Mouse (Mus musculus): ENCODE data around the gene Pip5k1c. TPM values are rescaled to one million over a fixed set of nuclear protein-coding genes. Genes with fewer than 3 reads are reported as not detected.
A peak's percentile ranks its signal among the peaks of the same experiment; 100 is the strongest.

The Pip5k1c gene
- total RNA-seq, 2 experiments from 2014 or later: 20.3 to 20.6 TPM

DNA sequence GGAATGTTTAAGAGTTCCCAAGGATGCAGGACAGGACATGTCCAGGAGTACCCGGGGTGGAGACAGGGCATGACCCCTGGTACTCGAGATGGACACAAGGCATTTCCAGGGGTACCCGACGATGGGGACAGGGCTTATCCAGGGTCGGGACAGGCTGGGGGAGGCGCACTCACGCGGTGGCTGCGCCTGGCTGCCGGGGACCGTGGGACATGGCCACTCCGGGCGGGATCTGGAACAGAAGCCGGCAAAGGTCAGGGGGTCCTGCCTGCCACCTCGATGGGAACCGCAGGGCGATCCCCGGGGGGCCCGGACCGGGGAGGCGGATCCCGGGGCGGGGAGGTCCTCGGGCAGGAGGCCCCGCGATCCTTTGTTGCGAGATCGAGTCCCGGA, 57.2 kb downstream of the Pip5k1c start:
- DNase-seq: no peak

DNA sequence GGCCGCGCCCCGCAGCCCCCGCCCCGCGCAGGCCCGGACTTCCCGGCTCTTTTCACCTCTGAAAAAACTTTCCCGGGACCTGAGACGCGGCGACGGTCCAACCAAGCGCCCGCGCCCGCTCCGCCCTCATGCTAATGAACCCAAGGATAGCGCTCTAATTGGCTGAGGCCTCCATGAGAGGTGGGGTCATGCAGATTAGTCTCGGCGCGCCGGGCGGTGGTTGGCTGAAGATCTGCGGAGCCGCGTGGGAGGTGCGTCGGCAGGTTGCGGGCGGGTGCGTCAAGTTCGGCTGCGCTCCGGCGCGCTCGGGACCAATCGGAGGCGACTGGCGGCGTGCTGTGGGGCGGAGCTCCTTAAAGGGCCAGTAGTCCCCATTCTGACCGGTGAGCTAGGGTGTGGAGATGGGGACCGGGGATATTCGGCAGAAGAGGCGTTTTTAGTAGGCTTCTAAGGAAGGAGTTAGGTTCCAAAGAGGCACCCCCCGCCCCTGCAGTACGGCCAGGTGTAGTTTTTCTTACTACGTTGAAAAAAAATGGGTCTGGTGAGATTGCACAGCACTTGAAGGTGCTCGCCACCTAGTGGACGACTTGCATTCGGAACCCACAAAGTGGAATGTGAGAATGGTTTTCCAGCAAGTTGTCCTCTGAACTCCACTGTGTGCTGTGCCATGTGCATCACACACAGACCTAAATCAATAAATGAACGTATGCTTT, 57.7 kb downstream of the Pip5k1c start, which contains the start of gene Hmg20b:
TSS of gene Hmg20b (minus strand) at position 130 of the 713 bp plus-strand sequence.
- peak; percentile 99 for DNase-seq

DNA sequence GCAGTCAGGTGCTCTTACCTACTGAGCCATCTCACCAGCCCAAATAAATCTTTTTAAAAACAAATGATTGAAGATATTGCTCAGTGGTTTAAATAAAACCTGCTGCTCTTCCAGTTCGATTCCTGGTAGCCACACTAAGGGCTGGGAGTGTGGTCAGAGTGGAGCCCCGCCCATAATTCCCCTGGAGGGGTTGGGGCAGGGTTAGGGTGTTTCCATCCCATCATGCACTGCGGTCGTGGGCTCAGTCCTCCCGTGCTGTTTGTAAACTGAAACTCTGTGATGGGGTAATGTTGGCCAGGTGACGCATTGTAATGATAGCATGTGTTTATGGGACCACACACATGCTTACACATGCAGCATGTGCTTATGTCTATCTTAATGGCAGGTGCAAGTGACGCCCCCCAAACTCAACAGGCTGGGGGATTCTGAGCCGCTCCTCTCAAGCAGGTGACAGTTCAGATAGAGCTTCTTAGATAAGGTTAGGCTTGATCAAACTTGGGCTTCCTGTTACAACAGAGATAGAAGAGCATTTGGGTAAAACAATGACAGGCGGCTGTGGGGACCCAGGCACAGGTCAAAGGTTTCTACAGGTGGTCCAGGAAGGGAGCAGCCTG, 59.0 kb downstream of the Pip5k1c start:
- DNase-seq: no peak

DNA sequence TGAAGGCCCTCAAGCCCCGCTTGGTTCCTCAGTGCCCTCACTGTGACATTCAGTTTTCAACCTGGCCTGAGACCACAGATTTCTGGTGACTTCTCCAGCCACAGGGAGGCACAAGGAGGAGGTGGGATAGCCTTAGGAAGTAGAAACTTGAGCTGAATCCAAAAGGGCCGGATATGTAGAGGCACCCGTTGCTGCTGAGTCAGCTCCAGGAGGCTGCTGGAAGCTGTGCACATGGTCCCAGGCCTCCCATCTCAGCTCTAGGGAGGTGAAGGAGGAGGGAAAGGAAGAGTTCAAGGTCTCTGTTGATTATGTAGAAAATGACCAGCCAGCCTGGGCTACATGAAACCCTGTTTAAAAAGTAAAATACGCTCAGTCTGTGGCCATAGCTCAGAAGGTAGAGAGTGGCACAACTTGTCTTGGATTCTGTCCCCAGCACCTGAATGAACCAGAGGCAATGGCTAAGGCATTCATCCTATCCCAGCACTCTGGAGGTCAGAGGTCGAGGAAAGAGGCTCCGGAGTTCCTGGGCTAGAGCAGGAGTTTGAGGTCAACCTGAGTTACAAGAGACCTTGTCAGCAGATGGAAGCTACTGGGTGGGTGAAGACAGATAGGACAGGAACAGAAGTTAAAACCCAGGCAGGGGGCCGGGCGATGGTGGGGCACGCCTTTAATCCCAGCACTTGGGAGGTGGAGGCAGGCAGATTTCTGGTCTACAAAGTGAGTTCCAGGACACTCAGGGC, 62.1 kb downstream of the Pip5k1c start:
- DNase-seq: no peak

DNA sequence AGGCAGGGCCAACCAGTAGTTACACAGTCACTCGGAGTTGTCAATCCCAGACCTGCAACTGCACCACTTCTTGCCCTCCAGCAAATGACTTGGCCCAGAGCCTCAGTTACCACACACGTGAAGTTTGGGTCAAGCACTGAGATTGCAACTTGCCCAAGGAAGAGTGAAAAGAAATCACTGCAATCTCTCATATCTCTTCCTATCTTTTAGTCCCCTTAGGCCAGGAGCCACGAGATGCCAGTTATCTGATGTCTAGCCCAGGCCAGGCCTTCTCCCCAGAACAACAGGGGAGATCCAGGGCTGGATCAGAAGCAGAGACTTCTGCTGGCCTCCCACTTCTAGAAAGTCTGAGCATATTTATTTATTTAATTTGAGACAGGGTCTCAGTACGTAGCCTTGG, 62.8 kb downstream of the Pip5k1c start:
- DNase-seq: no peak

DNA sequence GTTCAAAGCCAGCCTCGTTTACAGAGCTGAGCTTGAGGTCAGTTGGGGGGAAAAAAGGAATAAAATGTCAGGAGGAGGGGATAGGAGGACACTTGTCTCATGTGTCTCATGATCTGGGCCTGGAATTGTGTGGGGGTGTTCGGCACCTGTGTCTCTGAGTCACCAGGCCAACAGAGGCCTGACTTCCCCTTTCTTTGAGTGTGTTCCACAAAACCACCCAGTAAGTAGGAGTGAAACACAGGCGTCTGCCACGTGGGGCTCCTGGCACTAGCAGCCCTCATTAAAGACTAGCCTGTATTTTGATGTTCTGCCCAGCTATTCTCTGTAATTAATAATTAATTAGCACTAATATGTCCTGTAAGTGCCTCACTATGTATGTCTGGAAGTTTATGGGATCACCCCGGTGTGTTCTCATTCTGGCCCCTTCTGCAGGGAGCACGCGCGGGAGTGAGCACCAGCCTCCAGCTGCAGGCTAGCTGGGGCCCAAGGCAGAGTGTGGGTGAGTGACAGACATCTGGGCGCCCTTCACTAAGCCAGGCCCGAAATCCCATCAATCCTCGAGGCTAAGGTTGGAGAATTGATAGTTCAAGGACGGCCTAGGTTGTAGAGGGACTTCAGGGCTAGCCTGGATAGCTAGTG, 63.7 kb downstream of the Pip5k1c start:
- no peak for DNase-seq

DNA sequence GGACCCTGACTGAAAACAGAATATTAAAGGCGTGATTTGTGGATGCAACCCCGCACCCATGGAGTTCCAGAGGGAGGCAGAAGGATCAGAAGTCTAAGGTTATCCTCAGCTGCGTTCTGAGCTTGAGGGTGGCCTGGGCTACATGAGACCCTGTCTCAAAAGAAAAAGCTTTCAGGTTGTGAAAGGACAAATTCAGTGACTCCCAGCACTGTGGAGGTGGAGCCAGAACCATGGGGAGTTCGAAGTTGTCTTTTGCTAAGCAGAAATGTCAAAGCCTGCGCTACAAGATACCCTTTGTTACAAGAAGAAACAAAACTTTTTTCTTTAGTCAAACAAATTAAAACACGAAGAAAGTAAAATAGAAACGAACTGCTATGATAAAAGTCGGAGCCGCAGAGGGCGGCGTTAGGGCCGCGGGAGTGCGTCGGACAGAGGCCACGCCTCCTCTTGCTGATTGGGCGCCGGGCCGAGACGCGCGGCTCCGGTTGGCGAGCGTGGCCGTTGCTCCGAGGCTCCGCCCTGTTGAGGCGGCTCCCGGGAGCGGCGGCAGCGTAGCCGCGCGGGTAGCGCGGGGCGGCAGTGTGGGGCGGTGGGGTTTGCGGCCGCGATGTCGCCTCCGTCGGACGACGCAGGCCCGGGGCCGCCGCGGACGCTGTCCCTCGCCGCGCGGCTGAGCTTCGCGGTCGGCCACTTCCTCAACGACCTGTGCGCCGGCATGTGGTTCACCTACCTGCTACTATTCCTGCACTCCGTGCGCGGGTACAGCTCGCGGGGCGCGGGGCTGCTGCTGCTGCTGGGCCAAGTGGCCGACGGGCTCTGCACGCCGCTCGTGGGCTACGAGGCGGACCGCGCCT, 64.5 kb downstream of the Pip5k1c start, which contains the start of gene Mfsd12:
TSS of gene Mfsd12 (plus strand) at position 501 of the 854 bp plus-strand sequence.
- DNase-seq: peak; percentile 90

DNA sequence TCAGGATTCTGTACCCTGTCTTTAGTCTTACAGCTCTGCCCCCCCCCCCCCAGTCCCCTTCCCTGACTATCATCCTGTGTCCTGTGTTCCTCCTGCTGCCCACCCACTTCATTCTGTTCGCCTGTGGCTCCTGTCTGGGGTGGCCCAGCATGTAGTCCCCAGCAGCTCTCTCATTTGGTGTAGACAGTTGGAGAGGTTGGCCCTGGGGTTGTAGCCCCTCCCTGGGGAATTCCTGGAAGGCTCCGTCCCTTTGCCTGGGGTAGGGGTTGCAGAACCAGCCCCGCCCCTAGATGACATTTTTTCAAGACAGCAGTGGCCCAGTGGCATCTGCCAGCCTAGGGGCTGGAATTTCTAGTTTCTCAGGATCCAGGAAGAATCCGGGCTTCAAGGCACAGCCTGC, 65.4 kb downstream of the Pip5k1c start:
- DNase-seq: no peak

DNA sequence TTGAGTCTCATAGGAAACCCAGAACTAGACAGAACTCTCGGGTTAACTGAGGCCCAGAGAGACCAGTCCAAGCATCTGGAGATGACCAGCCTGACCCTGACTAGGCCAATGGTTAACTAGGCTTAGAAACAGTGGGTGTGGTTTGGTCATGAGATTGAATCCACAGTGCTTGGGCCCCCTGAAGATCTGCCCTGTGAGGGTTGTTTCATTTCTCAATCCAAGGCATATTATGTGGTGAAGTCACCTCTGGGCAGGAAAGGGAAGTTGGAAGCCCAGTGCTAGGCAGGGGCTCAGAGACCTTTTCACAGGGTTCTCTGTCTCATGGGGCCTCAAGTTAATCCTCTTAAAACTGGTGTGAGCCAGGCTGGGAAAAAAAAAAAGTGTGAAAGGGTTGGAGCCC, 66.1 kb downstream of the Pip5k1c start:
- no peak for DNase-seq

DNA sequence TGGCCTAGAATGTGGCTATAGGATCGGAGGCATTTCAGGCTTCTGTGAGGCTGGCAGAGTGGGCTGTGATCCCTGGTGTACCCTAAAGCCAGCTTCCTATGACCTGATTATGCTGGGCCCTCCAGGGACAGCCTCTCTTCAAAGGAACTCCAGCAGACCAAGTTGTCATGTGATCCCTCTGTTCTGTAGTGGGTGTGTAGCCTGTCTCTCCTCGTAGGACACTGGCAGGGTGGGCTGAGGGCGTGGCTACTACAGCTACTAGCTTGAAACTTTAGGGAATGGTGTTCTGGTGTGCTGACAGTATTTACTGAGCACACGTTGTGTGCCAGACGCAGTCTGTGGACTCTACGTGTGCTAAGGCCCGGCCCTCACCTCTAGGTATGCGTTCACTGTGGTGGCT, 68.0 kb downstream of the Pip5k1c start:
- no peak for DNase-seq

DNA sequence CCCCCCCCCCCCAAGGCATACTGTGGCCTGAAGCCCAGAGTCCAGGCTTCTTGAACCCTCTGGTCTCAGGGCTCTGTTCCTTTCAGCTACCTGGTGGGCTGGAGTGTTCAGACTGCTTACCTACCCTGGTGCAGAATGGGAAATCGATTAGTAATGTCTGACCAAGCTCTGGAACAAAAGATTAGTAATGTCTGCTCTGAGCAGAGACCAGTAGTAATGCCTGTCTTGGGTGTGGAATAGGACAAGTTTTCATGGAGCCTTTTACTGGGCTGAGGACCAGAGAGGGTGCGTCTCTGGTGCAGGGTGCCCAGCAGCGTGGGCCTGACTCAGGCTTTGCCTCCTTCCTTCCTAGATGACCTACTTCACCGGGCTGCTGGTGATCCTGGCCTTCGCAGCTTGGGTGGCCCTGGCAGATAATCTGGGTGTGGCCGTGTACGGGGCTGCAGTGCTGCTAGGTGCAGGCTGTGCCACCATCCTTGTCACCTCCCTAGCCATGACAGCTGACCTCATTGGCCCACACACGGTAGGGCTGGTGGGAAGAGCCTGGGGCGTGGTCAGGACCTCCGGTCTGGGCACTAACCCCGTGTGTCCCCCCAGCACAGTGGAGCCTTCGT, 69.7 kb downstream of the Pip5k1c start:
- DNase-seq: no peak

DNA sequence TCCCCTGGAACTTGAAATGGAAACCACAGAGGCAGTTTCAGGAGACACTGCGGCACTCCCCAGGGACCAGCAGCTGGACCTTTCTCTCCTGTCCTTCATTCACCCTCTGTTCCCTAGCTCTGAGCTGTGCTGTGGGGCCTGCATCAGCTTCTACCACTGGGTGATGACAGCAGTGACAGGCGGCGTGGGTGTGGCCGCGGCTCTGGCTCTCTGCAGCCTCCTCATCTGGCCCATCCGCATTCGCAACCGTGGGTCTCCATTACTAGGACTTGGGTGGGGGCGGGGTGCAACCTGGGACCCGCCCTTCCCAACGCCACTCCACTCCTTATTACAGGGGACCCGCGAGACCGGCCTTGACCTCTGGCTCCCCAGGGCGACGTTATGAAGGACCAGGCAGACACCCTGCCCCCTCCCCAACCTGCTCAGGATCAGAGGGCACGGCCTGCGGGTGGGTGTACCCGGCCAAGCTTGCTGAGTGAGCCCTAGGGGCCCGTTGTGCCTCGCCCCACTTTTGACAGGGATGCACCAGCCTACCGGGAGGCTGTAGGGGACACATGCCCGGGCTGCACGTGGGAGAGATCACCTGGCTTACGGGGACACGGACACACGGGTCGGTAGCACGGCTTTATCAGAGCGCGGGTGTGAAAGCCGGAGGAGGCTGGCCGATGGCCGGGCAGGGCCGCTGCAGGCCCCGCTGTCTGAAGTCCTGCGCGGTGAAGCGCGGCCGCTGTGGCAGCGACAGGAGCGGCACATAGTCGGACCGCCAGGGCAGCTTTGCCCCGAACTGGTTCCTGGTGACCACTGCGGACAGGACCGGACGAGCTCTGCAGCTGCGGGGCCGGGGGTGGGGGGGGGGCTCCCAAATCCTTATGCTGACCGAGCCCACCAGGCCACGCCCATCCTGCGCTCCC, 70.9 kb downstream of the Pip5k1c start:
- DNase-seq: no peak

DNA sequence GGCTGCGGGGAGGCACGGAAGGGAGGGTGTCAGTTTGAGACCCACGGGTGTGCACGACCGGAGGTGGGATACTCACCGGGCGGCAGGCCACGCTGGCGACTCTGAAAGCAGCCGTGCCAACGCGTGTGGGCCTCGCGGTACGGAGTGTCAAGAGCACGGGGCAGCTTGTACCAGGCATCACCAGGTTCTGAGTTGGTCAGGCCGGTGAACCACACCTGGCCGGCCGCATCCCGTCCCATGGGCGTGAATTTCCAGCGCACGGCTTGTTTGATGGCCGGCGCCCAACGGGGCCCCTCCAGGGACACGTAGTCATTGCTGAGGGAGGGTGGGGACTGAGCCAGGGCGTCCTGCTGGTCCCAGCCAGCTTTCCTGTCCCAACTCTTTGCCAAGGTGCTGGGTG, 71.9 kb downstream of the Pip5k1c start:
- no peak for DNase-seq

DNA sequence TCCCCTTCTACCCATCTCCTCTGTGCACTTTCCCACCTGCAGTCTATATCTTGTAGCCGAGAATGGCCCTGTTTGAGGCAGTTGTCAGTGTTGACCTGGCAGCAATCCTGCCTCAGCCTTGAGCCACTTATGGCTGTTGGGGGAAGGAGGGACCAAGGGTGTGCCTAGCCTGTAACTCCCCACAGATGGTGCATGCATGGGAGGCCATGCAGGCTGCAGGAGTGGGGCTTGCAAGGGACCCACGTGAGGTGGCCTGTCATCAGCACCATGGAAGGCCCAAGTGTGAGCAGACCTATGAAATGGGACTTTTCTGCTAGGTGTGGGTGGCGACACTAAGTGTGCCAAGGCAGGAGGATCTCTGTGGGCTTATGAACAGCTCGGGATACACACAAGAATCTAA, 72.3 kb downstream of the Pip5k1c start:
- DNase-seq: no peak

DNA sequence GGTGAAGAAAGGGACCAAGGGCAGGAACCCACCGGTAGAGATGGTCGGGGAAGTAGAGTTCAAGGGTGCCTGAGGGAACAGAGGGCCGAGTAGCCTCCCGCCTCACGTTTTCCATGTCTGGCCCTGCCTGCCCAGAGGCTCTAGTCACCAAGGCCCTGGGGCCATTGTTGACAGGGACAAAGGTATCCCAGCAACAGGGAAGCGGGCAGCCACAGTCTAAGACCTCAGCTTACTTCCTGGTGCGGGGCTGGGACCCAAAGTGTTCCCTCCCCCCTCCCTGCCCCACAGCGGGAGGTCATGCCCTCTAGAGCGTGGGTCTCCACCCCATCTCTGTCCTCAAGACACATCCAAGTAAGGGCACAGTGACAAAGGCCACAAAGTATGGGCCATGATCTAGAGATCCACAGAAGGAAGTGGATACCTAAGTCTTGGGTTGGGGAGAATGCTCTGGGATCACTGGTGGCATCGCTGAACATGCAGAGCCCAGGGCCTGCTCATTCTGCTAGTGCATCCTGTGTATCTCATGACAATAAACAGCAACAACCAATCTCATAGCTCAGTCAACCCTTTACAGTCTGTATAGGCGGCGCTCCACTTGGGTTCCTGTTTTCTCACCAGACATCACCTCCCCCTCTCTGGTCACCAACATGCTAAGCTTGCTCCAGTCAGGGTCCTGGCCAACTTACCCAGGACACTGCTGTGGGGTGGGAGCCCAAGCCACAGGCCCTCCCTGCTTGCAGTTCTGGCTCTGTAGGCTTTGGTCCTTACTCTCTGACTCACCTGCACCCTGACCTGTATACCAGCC, 73.1 kb downstream of the Pip5k1c start, which contains the start of gene 4930404N11Rik:
TSS of gene 4930404N11Rik (minus strand) at position 145 of the 805 bp plus-strand sequence.
- DNase-seq: no peak

DNA sequence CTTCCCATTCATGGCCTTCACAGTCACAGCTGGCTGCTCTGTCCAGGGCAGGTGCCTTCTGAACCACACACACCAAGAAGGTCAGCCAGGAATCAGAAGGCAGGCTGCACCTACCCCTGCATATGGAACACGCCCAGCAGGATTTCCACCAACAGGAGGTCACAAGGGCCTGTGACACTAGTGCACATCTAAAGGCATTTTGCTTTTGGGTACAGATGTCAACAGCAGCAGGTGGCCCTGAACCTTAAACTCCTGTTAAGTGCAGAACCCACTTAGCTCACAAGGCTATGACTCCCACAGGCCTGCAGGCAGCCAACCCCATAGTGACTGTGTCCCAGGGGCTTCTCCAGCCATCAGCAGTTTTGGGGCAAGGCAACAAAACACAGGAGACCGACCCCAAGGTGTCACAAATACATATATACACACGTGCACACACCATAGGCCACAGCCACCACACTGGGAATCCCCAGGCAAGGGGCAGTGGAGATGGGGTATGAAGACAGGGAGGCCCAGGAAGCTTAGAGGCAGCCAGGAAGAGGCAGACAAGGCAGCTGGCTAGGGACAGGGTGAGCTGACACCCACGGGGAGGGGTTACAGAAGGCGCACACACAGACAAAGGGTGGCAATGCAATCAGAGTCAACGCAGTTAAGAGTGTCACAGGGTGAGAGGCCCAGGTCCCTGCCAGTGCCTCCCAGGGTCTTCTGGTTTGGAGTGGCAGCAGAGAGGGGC, 73.9 kb downstream of the Pip5k1c start:
- DNase-seq: no peak

DNA sequence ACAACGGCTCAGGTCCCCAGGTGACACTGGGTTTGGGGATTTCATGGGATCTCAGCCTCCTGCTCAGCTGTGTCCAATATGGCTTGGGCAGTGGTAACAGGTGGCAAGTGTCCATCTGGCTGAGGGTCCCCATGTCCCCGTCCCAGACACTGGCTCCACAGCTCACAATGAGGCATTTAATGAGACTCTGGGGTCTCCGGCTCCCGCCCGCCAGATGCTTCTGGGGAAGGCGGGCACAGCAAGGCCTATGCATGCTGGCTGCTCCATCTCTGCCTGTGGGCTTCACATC, 74.4 kb downstream of the Pip5k1c start:
- DNase-seq: no peak

All from gastrocnemius, postnatal 25 days (tissue).